Mouse (Mus musculus): ENCODE results near the gene Vangl1. TPM values are rescaled to one million over a fixed set of nuclear protein-coding genes. Genes with fewer than 3 reads are reported as not detected.

The Vangl1 gene
- polyA plus RNA-seq (2014; fragmentation: Nextera tagmentation; extraction: Ambion mirVana): 13.4 and 15.1 TPM in 2 replicates

GRCm38 (mm10) chr3:102203781-102204721, at the start of gene Vangl1:
TSS of gene Vangl1 (minus strand) at chr3:102204693.
- Histone ChIP-seq H3K4me3 (ENCODE audit: low read depth, low read length) (peak within 1 kb of the TSS; percentile 70), H3K36me3 (ENCODE audit: control insufficient read depth, insufficient read depth, low read length) (no peaks in the 10 kb centered on the region), H3K9ac (ENCODE audit: low read length) (peak within 1 kb of the TSS; percentile 74), H3K27ac (ENCODE audit: low read depth, low read length) (peak within 1 kb of the TSS; percentile 68; the same call in 1 of the 2 replicates), H3K9me3 (ENCODE audit: control insufficient read depth, low read length) (no peaks in the 10 kb centered on the region), H3K27me3 (ENCODE audit: control insufficient read depth, insufficient read depth, low read length) (peaks cover 4% of the 10 kb centered on the region), H3K4me1 (ENCODE audit: control insufficient read depth, insufficient read depth, low read length) (peaks cover 13% of the 10 kb centered on the region), H3K4me2 (ENCODE audit: low read depth) (peak within 1 kb of the TSS; percentile 92)
- DNase-seq (ENCODE audit: low spot score) (peak; percentile 79), ATAC-seq (ENCODE audit: insufficient read depth, low FRiP score, low TSS enrichment) (peak; percentile 75)
- WGBS: under 1% methylated on average over 57 of the region's 95 CpGs

GRCm38 (mm10) chr3:102253554-102253953, 49.1 kb upstream of the Vangl1 start:
- no peak overlapping the region for H3K9ac ChIP-seq (ENCODE audit: low read length)
- WGBS: 70% methylated on average over 4 of the region's 4 CpGs
- no peak for DNase-seq (ENCODE audit: low spot score)
- no peak overlapping the region for H3K4me2 ChIP-seq (ENCODE audit: low read depth)
- H3K9me3 ChIP-seq (ENCODE audit: control insufficient read depth, low read length): no peaks in the 10 kb centered on the region
- H3K27me3 ChIP-seq (ENCODE audit: control insufficient read depth, insufficient read depth, low read length): no peaks in the 10 kb centered on the region
- H3K4me1 ChIP-seq (ENCODE audit: control insufficient read depth, insufficient read depth, low read length): no peaks in the 10 kb centered on the region
- H3K36me3 ChIP-seq (ENCODE audit: control insufficient read depth, insufficient read depth, low read length): no peaks in the 10 kb centered on the region
- ATAC-seq (ENCODE audit: insufficient read depth, low FRiP score, low TSS enrichment): no peak
- no peak overlapping the region for H3K27ac ChIP-seq (ENCODE audit: low read depth, low read length)
- no peak overlapping the region for H3K4me3 ChIP-seq (ENCODE audit: low read depth, low read length)

- no peak overlapping the region for H3K4me2 ChIP-seq (ENCODE audit: low read depth)
- 79% methylated on average over 3 of the region's 3 CpGs for WGBS
Observed at GRCm38 (mm10) chr3:102252927-102253326, 48.4 kb upstream of the Vangl1 start.

DNA sequence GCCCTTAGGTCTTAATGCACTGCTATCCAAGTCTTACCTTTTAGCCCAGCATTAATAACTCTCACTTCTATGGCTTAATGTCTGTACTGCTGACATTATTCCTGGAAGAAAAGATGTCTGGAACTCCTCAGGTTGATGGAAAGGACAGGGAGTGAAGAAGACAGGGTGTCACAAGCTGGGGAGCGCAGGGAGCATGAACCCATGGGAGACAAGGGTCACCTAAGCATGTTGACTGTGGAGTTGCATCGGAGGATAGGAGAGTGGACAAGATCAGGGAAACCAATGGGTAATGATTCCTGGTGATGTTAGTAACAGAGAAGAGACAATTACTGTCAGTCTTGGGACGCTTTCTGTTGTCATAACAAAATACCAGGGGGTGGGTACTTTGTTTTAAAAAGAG, 46.4 kb upstream of the Vangl1 start:
- Histone ChIP-seq H3K4me2 (ENCODE audit: low read depth) (no peak overlapping the region), H3K4me1 (ENCODE audit: control insufficient read depth, insufficient read depth, low read length) (no peaks in the 10 kb centered on the region), H3K9me3 (ENCODE audit: control insufficient read depth, low read length) (no peaks in the 10 kb centered on the region), H3K4me3 (ENCODE audit: low read depth, low read length) (no peak overlapping the region), H3K27ac (ENCODE audit: low read depth, low read length) (no peak overlapping the region), H3K9ac (ENCODE audit: low read length) (no peak overlapping the region), H3K27me3 (ENCODE audit: control insufficient read depth, insufficient read depth, low read length) (no peaks in the 10 kb centered on the region), H3K36me3 (ENCODE audit: control insufficient read depth, insufficient read depth, low read length) (no peaks in the 10 kb centered on the region)
- DNase-seq (ENCODE audit: low spot score): no peak
- no peak for ATAC-seq (ENCODE audit: insufficient read depth, low FRiP score, low TSS enrichment)
- WGBS: 94% methylated on average over 3 of the region's 3 CpGs

More at GRCm38 (mm10) chr3:102252927-102253326, 48.4 kb upstream of the Vangl1 start:
- Histone ChIP-seq H3K27me3 (ENCODE audit: control insufficient read depth, insufficient read depth, low read length) (no peaks in the 10 kb centered on the region), H3K4me1 (ENCODE audit: control insufficient read depth, insufficient read depth, low read length) (no peaks in the 10 kb centered on the region), H3K36me3 (ENCODE audit: control insufficient read depth, insufficient read depth, low read length) (no peaks in the 10 kb centered on the region), H3K9me3 (ENCODE audit: control insufficient read depth, low read length) (no peaks in the 10 kb centered on the region), H3K9ac (ENCODE audit: low read length) (no peak overlapping the region), H3K27ac (ENCODE audit: low read depth, low read length) (no peak overlapping the region), H3K4me3 (ENCODE audit: low read depth, low read length) (no peak overlapping the region)
- DNase-seq (ENCODE audit: low spot score): no peak
- no peak for ATAC-seq (ENCODE audit: insufficient read depth, low FRiP score, low TSS enrichment)

DNA sequence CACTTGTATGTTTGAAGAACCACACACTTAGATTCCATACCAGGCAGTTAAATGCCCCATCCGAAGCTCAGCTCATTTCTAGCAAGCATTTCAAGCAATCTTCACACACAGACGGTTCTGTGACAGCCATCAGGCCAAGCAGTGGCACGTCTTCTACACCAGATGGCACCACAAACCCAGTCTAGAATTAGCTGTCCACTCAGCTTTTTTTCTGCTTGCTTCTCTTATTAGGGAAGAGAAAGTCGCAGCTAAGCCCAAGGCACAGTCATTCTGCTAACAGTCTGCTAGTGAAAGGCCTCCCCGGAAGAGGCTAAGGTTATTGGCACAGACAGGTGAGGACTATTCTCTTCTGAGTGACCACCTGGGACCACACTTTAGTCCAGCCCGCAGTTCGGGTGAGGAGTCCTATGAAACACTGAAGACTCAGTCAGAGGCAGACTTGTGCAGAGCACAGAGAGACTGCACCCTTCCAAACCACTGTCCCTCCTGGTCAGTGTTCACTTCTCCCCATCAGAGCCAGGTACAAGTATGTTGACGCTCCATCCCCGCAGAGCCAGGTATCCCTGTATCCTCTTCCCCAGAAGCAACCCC, 45.0 kb upstream of the Vangl1 start:
- Histone ChIP-seq H3K9me3 (ENCODE audit: control insufficient read depth, low read length) (no peaks in the 10 kb centered on the region), H3K27ac (ENCODE audit: low read depth, low read length) (no peak overlapping the region), H3K27me3 (ENCODE audit: control insufficient read depth, insufficient read depth, low read length) (no peaks in the 10 kb centered on the region), H3K4me1 (ENCODE audit: control insufficient read depth, insufficient read depth, low read length) (no peaks in the 10 kb centered on the region), H3K4me3 (ENCODE audit: low read depth, low read length) (no peak overlapping the region), H3K9ac (ENCODE audit: low read length) (no peak overlapping the region), H3K36me3 (ENCODE audit: control insufficient read depth, insufficient read depth, low read length) (no peaks in the 10 kb centered on the region), H3K4me2 (ENCODE audit: low read depth) (no peak overlapping the region)
- WGBS: 57% methylated on average over 9 of the region's 9 CpGs
- peak; percentile 58 for DNase-seq (ENCODE audit: low spot score)
- no peak for ATAC-seq (ENCODE audit: insufficient read depth, low FRiP score, low TSS enrichment)

DNA sequence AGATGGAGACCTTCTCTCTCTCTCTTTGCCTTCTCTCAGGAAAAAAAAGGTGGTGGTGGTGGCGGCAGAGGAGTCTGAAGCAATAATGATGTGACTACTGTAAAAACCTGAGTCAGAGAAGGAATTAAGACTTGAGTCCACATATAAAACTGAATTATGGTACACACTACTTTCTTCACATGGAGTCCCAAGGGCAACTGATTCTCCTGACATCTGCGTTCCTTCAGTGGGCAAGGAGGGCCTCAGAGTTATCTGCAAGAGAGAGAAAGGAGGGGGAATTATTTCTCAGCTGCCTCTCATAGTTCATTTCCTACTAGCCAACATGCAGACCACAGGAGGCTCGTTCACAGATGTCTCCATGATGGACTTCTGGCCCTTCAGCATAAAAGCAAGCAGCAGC, 40.1 kb upstream of the Vangl1 start:
- ATAC-seq (ENCODE audit: insufficient read depth, low FRiP score, low TSS enrichment) (no peak), DNase-seq (ENCODE audit: low spot score) (no peak)
- H3K27me3 ChIP-seq (ENCODE audit: control insufficient read depth, insufficient read depth, low read length): no peaks in the 10 kb centered on the region
- no peak overlapping the region for H3K4me3 ChIP-seq (ENCODE audit: low read depth, low read length)
- no peak overlapping the region for H3K4me2 ChIP-seq (ENCODE audit: low read depth)
- no peaks in the 10 kb centered on the region for H3K9me3 ChIP-seq (ENCODE audit: control insufficient read depth, low read length)
- no peaks in the 10 kb centered on the region for H3K36me3 ChIP-seq (ENCODE audit: control insufficient read depth, insufficient read depth, low read length)
- no peaks in the 10 kb centered on the region for H3K4me1 ChIP-seq (ENCODE audit: control insufficient read depth, insufficient read depth, low read length)
- no peak overlapping the region for H3K27ac ChIP-seq (ENCODE audit: low read depth, low read length)
- H3K9ac ChIP-seq (ENCODE audit: low read length): no peak overlapping the region
- WGBS: 87% methylated on average over 3 of the region's 3 CpGs

GRCm38 (mm10) chr3:102242854-102243253, 38.4 kb upstream of the Vangl1 start:
- H3K4me2 ChIP-seq (ENCODE audit: low read depth): no peak overlapping the region
- H3K9me3 ChIP-seq (ENCODE audit: control insufficient read depth, low read length): no peaks in the 10 kb centered on the region
- no peaks in the 10 kb centered on the region for H3K4me1 ChIP-seq (ENCODE audit: control insufficient read depth, insufficient read depth, low read length)
- no peak overlapping the region for H3K27ac ChIP-seq (ENCODE audit: low read depth, low read length)
- H3K27me3 ChIP-seq (ENCODE audit: control insufficient read depth, insufficient read depth, low read length): no peaks in the 10 kb centered on the region
- no peaks in the 10 kb centered on the region for H3K36me3 ChIP-seq (ENCODE audit: control insufficient read depth, insufficient read depth, low read length)
- DNase-seq (ENCODE audit: low spot score) (no peak), ATAC-seq (ENCODE audit: insufficient read depth, low FRiP score, low TSS enrichment) (no peak)
- WGBS: 61% methylated on average over 5 of the region's 5 CpGs
- H3K4me3 ChIP-seq (ENCODE audit: low read depth, low read length): no peak overlapping the region
- H3K9ac ChIP-seq (ENCODE audit: low read length): no peak overlapping the region

- Histone ChIP-seq H3K27ac (ENCODE audit: low read depth, low read length) (no peak overlapping the region), H3K27me3 (ENCODE audit: control insufficient read depth, insufficient read depth, low read length) (no peaks in the 10 kb centered on the region), H3K9ac (ENCODE audit: low read length) (no peak overlapping the region), H3K36me3 (ENCODE audit: control insufficient read depth, insufficient read depth, low read length) (no peaks in the 10 kb centered on the region), H3K4me2 (ENCODE audit: low read depth) (no peak overlapping the region), H3K9me3 (ENCODE audit: control insufficient read depth, low read length) (no peaks in the 10 kb centered on the region), H3K4me3 (ENCODE audit: low read depth, low read length) (no peak overlapping the region), H3K4me1 (ENCODE audit: control insufficient read depth, insufficient read depth, low read length) (no peaks in the 10 kb centered on the region)
- WGBS: 91% methylated on average over 9 of the region's 9 CpGs
- ATAC-seq (ENCODE audit: insufficient read depth, low FRiP score, low TSS enrichment) (no peak), DNase-seq (ENCODE audit: low spot score) (no peak)
Observed at GRCm38 (mm10) chr3:102231418-102232134, 27.1 kb upstream of the Vangl1 start.
